Mouse (Mus musculus): Measurements from ENCODE around the gene Bak1. TPM values are rescaled to one million over a fixed set of nuclear protein-coding genes. Genes with fewer than 3 reads are reported as not detected.
A peak's percentile ranks its signal among the peaks of the same experiment; 100 is the strongest.

Gene Bak1
- polyA plus RNA-seq, 1 experiment from 2014 or later: 8.2 TPM

DNA sequence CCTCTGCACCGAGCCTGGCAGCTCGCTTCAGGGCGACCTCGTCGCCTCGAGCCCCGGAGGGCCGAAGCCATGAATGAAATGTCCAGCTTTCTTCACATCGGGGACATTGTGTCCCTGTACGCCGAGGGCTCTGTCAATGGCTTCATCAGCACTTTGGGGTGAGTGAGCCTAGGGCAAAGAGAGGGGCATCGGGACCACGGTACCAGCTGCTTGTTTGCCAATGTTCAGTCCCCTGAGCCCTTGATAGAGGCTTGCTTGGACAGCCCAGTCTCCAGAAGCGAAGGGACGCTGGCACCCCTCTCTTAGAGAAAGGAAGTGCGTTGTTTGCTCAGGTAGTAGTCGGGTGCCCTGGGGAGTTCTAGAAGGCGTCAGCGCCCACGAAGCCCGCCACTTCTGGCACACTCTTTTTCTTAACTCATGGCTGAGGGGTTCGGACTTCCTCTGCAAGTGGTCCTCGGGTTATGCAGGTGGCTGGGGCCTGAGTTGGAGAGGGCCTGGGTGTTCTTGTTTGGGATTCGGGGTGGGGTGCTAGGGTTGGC, 28.8 kb upstream of the Bak1 start:
- peak overlapping the region; percentile 66 for H3K4me2 ChIP-seq (ENCODE audit: low read depth)
- H3K9ac ChIP-seq (ENCODE audit: low read length): peak overlapping the region; percentile 42
- no peaks in the 10 kb centered on the region for H3K36me3 ChIP-seq (ENCODE audit: control insufficient read depth, insufficient read depth, low read length)
- H3K4me1 ChIP-seq (ENCODE audit: control insufficient read depth, insufficient read depth, low read length): no peaks in the 10 kb centered on the region
- WGBS: 2% methylated on average over 24 of the region's 24 CpGs
- H3K27ac ChIP-seq (ENCODE audit: low read depth, low read length): no peak overlapping the region
- no peak for DNase-seq (ENCODE audit: low spot score)
- H3K9me3 ChIP-seq (ENCODE audit: control insufficient read depth, low read length): no peaks in the 10 kb centered on the region
- ATAC-seq (ENCODE audit: insufficient read depth, low FRiP score, low TSS enrichment): no peak
- peaks cover 34% of the 10 kb centered on the region for H3K27me3 ChIP-seq (ENCODE audit: control insufficient read depth, insufficient read depth, low read length)
- H3K4me3 ChIP-seq (ENCODE audit: low read depth, low read length): peak overlapping the region; percentile 36

GRCm38 (mm10) chr17:27056812-27057516, 28.2 kb upstream of the Bak1 start, which contains the start of gene Itpr3:
Gene Itpr3 (plus strand): TSS chr17:27057304.
- no peak within 1 kb of the TSS for H3K27ac ChIP-seq (ENCODE audit: low read depth, low read length)
- ATAC-seq (ENCODE audit: insufficient read depth, low FRiP score, low TSS enrichment): no peak
- no peaks in the 10 kb centered on the region for H3K4me1 ChIP-seq (ENCODE audit: control insufficient read depth, insufficient read depth, low read length)
- peak within 1 kb of the TSS; percentile 36 for H3K4me3 ChIP-seq (ENCODE audit: low read depth, low read length)
- peak; percentile 53 for DNase-seq (ENCODE audit: low spot score)
- H3K9me3 ChIP-seq (ENCODE audit: control insufficient read depth, low read length): no peaks in the 10 kb centered on the region
- WGBS: under 1% methylated on average over 66 of the region's 66 CpGs
- peak within 1 kb of the TSS; percentile 42 for H3K9ac ChIP-seq (ENCODE audit: low read length)
- no peaks in the 10 kb centered on the region for H3K36me3 ChIP-seq (ENCODE audit: control insufficient read depth, insufficient read depth, low read length)
- peaks cover 34% of the 10 kb centered on the region for H3K27me3 ChIP-seq (ENCODE audit: control insufficient read depth, insufficient read depth, low read length)
- peak within 1 kb of the TSS; percentile 66 for H3K4me2 ChIP-seq (ENCODE audit: low read depth)

DNA sequence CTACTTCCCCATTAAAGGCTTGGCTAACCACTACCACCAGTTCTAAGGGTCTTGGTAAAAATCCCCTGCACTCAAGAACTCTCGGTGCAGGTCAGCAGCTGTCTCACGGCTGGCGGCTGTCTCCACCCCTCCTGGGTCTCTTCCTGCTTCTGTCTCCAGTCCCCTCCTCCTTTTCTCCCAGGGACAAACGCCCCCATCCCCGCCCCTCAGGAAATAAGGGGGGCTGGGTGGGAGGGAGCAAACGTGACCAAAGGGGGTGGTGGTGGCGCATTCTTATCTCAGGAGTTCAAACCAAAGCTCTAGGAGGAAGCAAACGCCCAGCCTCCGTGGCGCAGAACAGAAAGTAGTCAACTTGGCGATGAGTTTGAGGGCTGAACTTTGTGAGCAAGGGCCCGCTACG, 27.4 kb upstream of the Bak1 start:
- H3K4me3 ChIP-seq (ENCODE audit: low read depth, low read length): 0 out of 2 replicates have a peak overlapping the region, but pooled peaks have one; percentile 10
- DNase-seq (ENCODE audit: low spot score) (peak; percentile 68), ATAC-seq (ENCODE audit: insufficient read depth, low FRiP score, low TSS enrichment) (no peak)
- H3K27ac ChIP-seq (ENCODE audit: low read depth, low read length): no peak overlapping the region
- no peaks in the 10 kb centered on the region for H3K36me3 ChIP-seq (ENCODE audit: control insufficient read depth, insufficient read depth, low read length)
- H3K4me2 ChIP-seq (ENCODE audit: low read depth): peak overlapping the region; percentile 66
- H3K9me3 ChIP-seq (ENCODE audit: control insufficient read depth, low read length): no peaks in the 10 kb centered on the region
- 0% methylated on average over 13 of the region's 13 CpGs for WGBS
- peaks cover 34% of the 10 kb centered on the region for H3K27me3 ChIP-seq (ENCODE audit: control insufficient read depth, insufficient read depth, low read length)
- no peaks in the 10 kb centered on the region for H3K4me1 ChIP-seq (ENCODE audit: control insufficient read depth, insufficient read depth, low read length)
- H3K9ac ChIP-seq (ENCODE audit: low read length): no peak overlapping the region; the same call in 1 of the 2 replicates

DNA sequence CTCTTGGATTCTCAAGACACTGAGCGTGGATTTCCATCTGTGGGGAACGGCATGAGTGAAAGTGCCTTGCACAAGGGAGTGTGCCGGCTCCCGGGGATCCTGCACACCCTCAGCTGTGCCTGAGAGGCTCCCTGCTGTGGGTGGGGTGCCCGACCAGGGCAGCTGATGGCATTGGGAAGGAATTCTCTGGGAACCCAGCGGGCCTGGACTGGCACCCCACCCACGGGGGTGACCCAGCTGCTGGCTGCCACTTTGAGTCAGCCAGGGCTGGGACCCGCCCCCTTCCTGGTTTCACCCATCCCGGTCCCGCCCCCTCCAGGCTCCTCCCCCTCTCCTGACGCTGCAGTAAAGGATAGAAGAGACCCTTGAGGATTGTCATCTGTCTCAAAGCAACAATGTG, 22.7 kb upstream of the Bak1 start:
- Histone ChIP-seq H3K4me3 (ENCODE audit: low read depth, low read length) (no peak overlapping the region), H3K9me3 (ENCODE audit: control insufficient read depth, low read length) (no peaks in the 10 kb centered on the region), H3K27me3 (ENCODE audit: control insufficient read depth, insufficient read depth, low read length) (peaks cover 7% of the 10 kb centered on the region), H3K27ac (ENCODE audit: low read depth, low read length) (no peak overlapping the region), H3K9ac (ENCODE audit: low read length) (no peak overlapping the region), H3K36me3 (ENCODE audit: control insufficient read depth, insufficient read depth, low read length) (no peaks in the 10 kb centered on the region), H3K4me1 (ENCODE audit: control insufficient read depth, insufficient read depth, low read length) (no peaks in the 10 kb centered on the region), H3K4me2 (ENCODE audit: low read depth) (no peak overlapping the region)
- DNase-seq (ENCODE audit: low spot score): peak; percentile 39
- ATAC-seq (ENCODE audit: insufficient read depth, low FRiP score, low TSS enrichment): no peak
- WGBS: 33% methylated on average over 10 of the region's 11 CpGs

- ATAC-seq (ENCODE audit: insufficient read depth, low FRiP score, low TSS enrichment) (no peak), DNase-seq (ENCODE audit: low spot score) (no peak)
- 72% methylated on average over 5 of the region's 5 CpGs for whole genome bisulfite sequencing
- Histone ChIP-seq H3K9ac (ENCODE audit: low read length) (0 out of 2 replicates have a peak overlapping the region, but pooled peaks have one; percentile 7), H3K9me3 (ENCODE audit: control insufficient read depth, low read length) (no peaks in the 10 kb centered on the region), H3K4me3 (ENCODE audit: low read depth, low read length) (no peak overlapping the region), H3K4me1 (ENCODE audit: control insufficient read depth, insufficient read depth, low read length) (no peaks in the 10 kb centered on the region), H3K4me2 (ENCODE audit: low read depth) (no peak overlapping the region), H3K36me3 (ENCODE audit: control insufficient read depth, insufficient read depth, low read length) (no peaks in the 10 kb centered on the region), H3K27me3 (ENCODE audit: control insufficient read depth, insufficient read depth, low read length) (peaks cover under 1% of the 10 kb centered on the region; the same call in 1 of the 2 replicates), H3K27ac (ENCODE audit: low read depth, low read length) (no peak overlapping the region)
Measured at GRCm38 (mm10) chr17:27050853-27051252, 22.0 kb upstream of the Bak1 start.

GRCm38 (mm10) chr17:27048445-27049239, 19.8 kb upstream of the Bak1 start:
- no peak for DNase-seq (ENCODE audit: low spot score)
- Histone ChIP-seq H3K4me1 (ENCODE audit: control insufficient read depth, insufficient read depth, low read length) (no peaks in the 10 kb centered on the region), H3K27ac (ENCODE audit: low read depth, low read length) (peak overlapping the region; percentile 49; the same call in 1 of the 2 replicates), H3K9me3 (ENCODE audit: control insufficient read depth, low read length) (no peaks in the 10 kb centered on the region), H3K4me3 (ENCODE audit: low read depth, low read length) (no peak overlapping the region), H3K4me2 (ENCODE audit: low read depth) (no peak overlapping the region), H3K36me3 (ENCODE audit: control insufficient read depth, insufficient read depth, low read length) (no peaks in the 10 kb centered on the region), H3K27me3 (ENCODE audit: control insufficient read depth, insufficient read depth, low read length) (no peaks in the 10 kb centered on the region), H3K9ac (ENCODE audit: low read length) (no peak overlapping the region)
- whole genome bisulfite sequencing: 64% methylated on average over 14 of the region's 14 CpGs
- ATAC-seq (ENCODE audit: insufficient read depth, low FRiP score, low TSS enrichment): no peak

GRCm38 (mm10) chr17:27047762-27048444, 19.1 kb upstream of the Bak1 start:
- peak overlapping the region; percentile 49; the same call in 1 of the 2 replicates for H3K27ac ChIP-seq (ENCODE audit: low read depth, low read length)
- no peaks in the 10 kb centered on the region for H3K27me3 ChIP-seq (ENCODE audit: control insufficient read depth, insufficient read depth, low read length)
- no peak for ATAC-seq (ENCODE audit: insufficient read depth, low FRiP score, low TSS enrichment)
- no peak overlapping the region for H3K9ac ChIP-seq (ENCODE audit: low read length)
- H3K4me1 ChIP-seq (ENCODE audit: control insufficient read depth, insufficient read depth, low read length): 0 out of 2 replicates have a peak, but pooled peaks cover 3% of the 10 kb centered on the region
- H3K4me3 ChIP-seq (ENCODE audit: low read depth, low read length): no peak overlapping the region
- no peaks in the 10 kb centered on the region for H3K36me3 ChIP-seq (ENCODE audit: control insufficient read depth, insufficient read depth, low read length)
- 74% methylated on average over 14 of the region's 14 CpGs for WGBS
- no peaks in the 10 kb centered on the region for H3K9me3 ChIP-seq (ENCODE audit: control insufficient read depth, low read length)
- no peak for DNase-seq (ENCODE audit: low spot score)
- H3K4me2 ChIP-seq (ENCODE audit: low read depth): no peak overlapping the region

DNA sequence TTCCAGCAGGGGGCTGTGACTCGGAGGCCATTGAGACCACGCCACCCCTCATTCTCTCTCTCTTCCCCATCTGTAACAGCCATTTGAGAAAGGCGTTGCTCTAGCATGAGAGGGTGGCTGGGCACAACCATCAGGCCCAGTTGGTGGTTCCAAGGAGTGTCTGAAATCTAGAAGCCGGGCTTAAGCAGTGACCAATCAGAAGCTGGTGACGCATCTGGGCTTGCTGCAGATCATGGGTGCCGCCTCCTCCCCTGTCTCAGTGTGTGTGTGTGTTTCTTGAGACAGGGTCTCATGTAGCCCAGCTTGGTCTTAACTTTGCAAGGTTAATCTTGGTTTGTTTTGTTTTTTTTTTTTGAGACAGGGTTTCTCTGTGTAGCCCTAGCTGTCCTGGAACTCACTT, 16.4 kb upstream of the Bak1 start:
- no peak for ATAC-seq (ENCODE audit: insufficient read depth, low FRiP score, low TSS enrichment)
- H3K9me3 ChIP-seq (ENCODE audit: control insufficient read depth, low read length): no peaks in the 10 kb centered on the region
- no peak overlapping the region for H3K4me2 ChIP-seq (ENCODE audit: low read depth)
- no peak overlapping the region for H3K9ac ChIP-seq (ENCODE audit: low read length)
- no peaks in the 10 kb centered on the region for H3K27me3 ChIP-seq (ENCODE audit: control insufficient read depth, insufficient read depth, low read length)
- H3K27ac ChIP-seq (ENCODE audit: low read depth, low read length): no peak overlapping the region
- peaks cover 16% of the 10 kb centered on the region for H3K4me1 ChIP-seq (ENCODE audit: control insufficient read depth, insufficient read depth, low read length)
- no peak for DNase-seq (ENCODE audit: low spot score)
- WGBS: 87% methylated on average over 6 of the region's 6 CpGs
- no peaks in the 10 kb centered on the region for H3K36me3 ChIP-seq (ENCODE audit: control insufficient read depth, insufficient read depth, low read length)
- H3K4me3 ChIP-seq (ENCODE audit: low read depth, low read length): no peak overlapping the region
